Mouse (Mus musculus) hindbrain, embryonic 16.5 days (tissue): ENCODE measurements at regions not wholly inside any gene's neighbourhood (a gene's known extent, or its start where the extent isn't known, plus 50 kb on each side); places are given as distances from the start of the nearest gene placed in this dataset.
A peak's percentile ranks its signal among the peaks of the same experiment; 100 is the strongest.

Experiments
- ATAC-seq: fragments of 200-750 bp; cut with Nextera tagmentation; 2 replicates; pipeline ENCODE4 v1.8.0; 2017; ENCODE audit warnings: moderate TSS enrichment, moderate library complexity
- H3K27ac ChIP-seq: fragments of 300-500 bp; sonication (generic); 2 replicates; pipeline ENCODE4 v1.5.1; 2014; ENCODE audit warnings: low read depth, mild to moderate bottlenecking, control low read depth, low read length, moderate library complexity
- H3K27me3 ChIP-seq: fragments of 300-500 bp; sonication (generic); replicated peaks from 2 replicates; pipeline ENCODE4 v1.6.1; 2014; ENCODE audit warnings: low read length; ENCODE audit not compliant: control insufficient read depth, insufficient read depth
- H3K36me3 ChIP-seq: fragments of 300-500 bp; sonication (generic); 2 replicates; pipeline ENCODE4 v1.6.1; 2014; ENCODE audit warnings: mild to moderate bottlenecking, low read length, moderate library complexity, mixed read lengths; ENCODE audit not compliant: control insufficient read depth, insufficient read depth
- H3K4me1 ChIP-seq: fragments of 300-500 bp; sonication (generic); 2 replicates; pipeline ENCODE4 v1.6.1; 2014; ENCODE audit warnings: low read depth, low read length; ENCODE audit not compliant: control insufficient read depth, insufficient read depth
- H3K4me2 ChIP-seq: fragments of 300-500 bp; sonication (generic); 2 replicates; pipeline ENCODE4 v1.6.1; 2014; ENCODE audit warnings: mild to moderate bottlenecking, low read length, control low read depth, moderate library complexity
- H3K4me3 ChIP-seq: fragments of 300-500 bp; sonication (generic); 2 replicates; pipeline ENCODE4 v1.5.1; 2014; ENCODE audit warnings: mild to moderate bottlenecking, low read length, control low read depth, moderate library complexity
- H3K9ac ChIP-seq: fragments of 300-500 bp; sonication (generic); 2 replicates; pipeline ENCODE4 v1.6.1; 2014; ENCODE audit warnings: low read depth, mild to moderate bottlenecking, control low read depth, low read length, moderate library complexity
- H3K9me3 ChIP-seq: fragments of 300-500 bp; sonication (generic); 2 replicates; pipeline ENCODE4 v1.6.1; 2014; ENCODE audit warnings: mild to moderate bottlenecking, low read length, moderate library complexity; ENCODE audit not compliant: control insufficient read depth
- WGBS: fragments of 180-500 bp; shearing (Covaris S2); extraction: QIAGEN DNeasy Blood & Tissue Kit; methylation state at CpG from one replicate; pipeline ENCODE4 v1.1.7; 2014; 5-methylcytosine and 5-hydroxymethylcytosine counted together

DNA sequence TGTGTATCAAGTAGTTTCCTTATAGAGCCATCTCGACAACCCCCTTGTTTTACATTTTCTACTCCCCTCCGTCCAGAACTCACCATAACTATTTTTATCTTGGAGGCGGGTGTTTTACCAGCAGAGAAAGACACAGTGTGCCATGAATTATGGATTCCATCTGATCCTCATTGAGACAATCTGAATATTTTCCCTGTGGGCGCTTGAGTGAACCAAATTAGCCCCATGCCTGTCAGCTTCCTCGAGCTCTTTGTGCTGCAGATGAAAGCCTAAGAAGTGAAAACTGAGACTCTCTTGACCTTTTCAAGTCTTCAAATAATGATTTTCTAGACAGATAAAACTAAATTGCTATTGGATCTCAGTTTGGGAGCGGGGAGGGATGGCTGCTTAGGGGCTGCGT lies 134.0 kb upstream of the Ddx18 start:
- 50% methylated on average over 7 of the region's 7 CpGs for WGBS
- H3K27ac ChIP-seq = no peak overlapping the region
- peak; percentile 11; the same call in 1 of the 2 replicates for ATAC-seq

DNA sequence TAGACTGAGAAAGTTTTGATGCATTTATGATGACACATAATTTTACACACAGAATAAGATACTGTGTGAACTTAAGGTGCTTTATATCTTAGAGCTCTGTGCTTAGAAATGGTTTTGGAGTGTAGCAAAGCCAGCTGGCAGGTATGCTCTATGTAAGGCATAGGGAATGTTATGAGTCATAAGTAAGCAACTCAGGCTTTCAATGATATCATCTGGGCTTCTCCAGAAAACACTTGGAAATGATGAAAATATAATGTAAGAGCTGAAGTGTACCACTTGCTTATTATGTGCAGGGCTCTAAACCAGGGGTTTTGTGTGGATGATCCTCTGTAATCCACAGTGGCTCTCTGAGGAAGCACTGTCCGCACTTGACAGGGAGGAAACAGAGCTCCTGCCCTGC lies 86.1 kb upstream of the Ddx18 start:
- no peak for ATAC-seq
- H3K36me3 ChIP-seq = no peaks in the 10 kb centered on the region
- no peak overlapping the region for H3K4me3 ChIP-seq
- H3K9ac ChIP-seq = no peak overlapping the region
- no peaks in the 10 kb centered on the region for H3K27me3 ChIP-seq
- no peaks in the 10 kb centered on the region for H3K4me1 ChIP-seq
- H3K4me2 ChIP-seq = no peak overlapping the region
- 100% methylated on average over 1 of the region's 1 CpGs for WGBS
- H3K9me3 ChIP-seq = no peaks in the 10 kb centered on the region
- H3K27ac ChIP-seq = no peak overlapping the region

More for the DNA sequence above, 134.0 kb upstream of the Ddx18 start:
- Histone ChIP-seq H3K4me1 (no peaks in the 10 kb centered on the region), H3K27me3 (no peaks in the 10 kb centered on the region), H3K36me3 (no peaks in the 10 kb centered on the region), H3K9me3 (no peaks in the 10 kb centered on the region), H3K4me3 (no peak overlapping the region), H3K4me2 (no peak overlapping the region), H3K9ac (no peak overlapping the region)

DNA sequence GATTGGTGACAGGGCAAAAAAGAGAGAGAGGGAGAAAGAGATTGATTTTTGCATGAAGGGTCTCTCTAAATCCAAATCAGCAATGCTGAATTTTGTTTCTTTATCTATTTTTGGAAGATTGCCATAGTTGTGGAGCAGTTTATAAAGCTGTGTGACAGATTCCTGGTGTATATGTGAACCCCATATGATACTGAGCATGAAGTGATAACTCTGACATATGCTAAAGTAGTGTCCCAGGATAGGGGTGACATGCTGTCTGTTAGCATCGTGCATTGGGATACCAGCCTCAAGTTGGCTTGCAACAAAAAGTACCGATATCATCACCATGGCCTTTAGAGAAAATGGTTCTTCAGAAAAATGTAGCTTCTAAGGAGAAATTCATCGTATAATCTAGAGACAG lies 82.3 kb upstream of the Ddx18 start:
- Histone ChIP-seq H3K36me3 (no peaks in the 10 kb centered on the region), H3K4me1 (no peaks in the 10 kb centered on the region), H3K27ac (no peak overlapping the region), H3K9me3 (no peaks in the 10 kb centered on the region; the same call in 1 of the 2 replicates), H3K27me3 (no peaks in the 10 kb centered on the region), H3K9ac (no peak overlapping the region), H3K4me2 (no peak overlapping the region), H3K4me3 (no peak overlapping the region)
- 90% methylated on average over 3 of the region's 3 CpGs for WGBS
- no peak for ATAC-seq

DNA sequence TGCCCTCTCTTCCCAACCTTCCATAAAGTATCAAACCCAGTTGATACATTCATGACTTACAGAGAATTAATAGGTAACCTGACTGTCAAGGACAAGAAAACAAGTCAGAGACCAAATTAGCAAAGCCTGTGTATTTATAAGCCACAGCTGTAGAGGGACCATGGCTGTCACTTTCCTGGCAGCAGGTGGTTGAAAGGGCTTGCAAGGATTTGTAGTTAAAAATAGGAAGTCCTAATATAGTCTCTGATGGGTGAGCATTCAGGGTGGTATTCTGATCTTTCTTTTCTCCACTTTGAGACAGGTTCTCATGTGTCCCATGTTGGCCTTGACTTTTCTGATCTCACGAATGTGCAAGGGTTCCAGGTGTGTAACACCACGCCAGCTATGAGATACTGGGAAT lies 63.7 kb upstream of the Ddx18 start:
- no peaks in the 10 kb centered on the region for H3K4me1 ChIP-seq
- ATAC-seq = no peak
- WGBS = 86% methylated on average over 2 of the region's 2 CpGs
- H3K27ac ChIP-seq = no peak overlapping the region
- H3K27me3 ChIP-seq = no peaks in the 10 kb centered on the region
- no peak overlapping the region for H3K9ac ChIP-seq
- no peaks in the 10 kb centered on the region for H3K36me3 ChIP-seq
- H3K4me3 ChIP-seq = no peak overlapping the region
- H3K4me2 ChIP-seq = no peak overlapping the region
- H3K9me3 ChIP-seq = no peaks in the 10 kb centered on the region

DNA sequence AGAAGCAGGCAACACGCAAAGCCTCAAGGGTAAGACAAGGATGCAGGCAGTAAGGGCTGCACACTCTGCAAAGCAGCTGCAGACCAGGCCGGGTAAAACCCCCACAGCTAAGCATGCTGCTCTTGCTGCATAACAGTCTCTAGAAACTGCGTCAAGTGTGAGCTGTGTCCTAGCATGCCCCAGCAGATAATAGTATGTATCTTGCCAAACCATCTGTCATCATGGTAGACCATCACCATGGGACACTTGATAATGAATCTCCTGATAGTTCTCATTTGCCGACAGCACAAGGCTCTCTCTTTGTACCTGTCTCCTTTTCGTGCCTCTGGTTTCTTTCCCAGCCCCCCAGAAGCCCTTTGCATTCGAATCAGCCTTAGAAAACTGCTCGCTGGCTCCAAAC lies 52.5 kb upstream of the Ddx18 start:
- H3K27me3 ChIP-seq = no peaks in the 10 kb centered on the region

DNA sequence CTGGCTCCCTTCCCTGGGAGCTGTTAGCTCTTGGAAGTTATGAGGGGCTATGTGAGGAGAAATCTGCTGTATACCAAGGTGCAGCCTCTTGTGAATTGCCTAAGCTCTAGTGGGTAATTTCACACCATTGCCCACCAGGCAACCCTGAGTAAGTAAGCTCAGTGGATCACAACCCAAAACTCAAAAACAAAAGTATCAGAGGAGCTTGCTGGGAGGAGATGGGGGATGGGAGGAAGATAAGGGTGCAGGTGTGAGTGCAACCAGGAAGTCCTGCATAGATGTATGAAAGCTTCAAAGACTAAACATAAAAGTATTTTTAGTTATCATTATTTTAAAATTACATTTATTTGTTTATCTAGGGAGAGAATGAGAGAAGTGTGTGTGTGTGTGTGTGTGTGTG lies 50.8 kb upstream of the Ddx18 start:
- Histone ChIP-seq H3K27ac (no peak overlapping the region), H3K9me3 (no peaks in the 10 kb centered on the region), H3K4me1 (no peaks in the 10 kb centered on the region), H3K9ac (no peak overlapping the region), H3K36me3 (no peaks in the 10 kb centered on the region), H3K4me3 (no peak overlapping the region), H3K4me2 (no peak overlapping the region), H3K27me3 (no peaks in the 10 kb centered on the region)
- ATAC-seq = no peak

More for the DNA sequence above, 52.5 kb upstream of the Ddx18 start:
- H3K36me3 ChIP-seq = no peaks in the 10 kb centered on the region
- H3K4me1 ChIP-seq = no peaks in the 10 kb centered on the region
- H3K4me2 ChIP-seq = no peak overlapping the region
- no peak overlapping the region for H3K4me3 ChIP-seq
- H3K9me3 ChIP-seq = no peaks in the 10 kb centered on the region
- 56% methylated on average over 7 of the region's 7 CpGs for WGBS
- H3K9ac ChIP-seq = no peak overlapping the region
- no peak overlapping the region for H3K27ac ChIP-seq
- ATAC-seq = peak; percentile 58; the same call in 1 of the 2 replicates
